Mouse (Mus musculus): Measurements from ENCODE around the gene Slc2a3.
"Not testable (repeated sequence)": the region's sequence is repeated elsewhere in the genome, so short reads cannot be mapped to it uniquely, and the experiment has no call there.

Gene Slc2a3

DNA sequence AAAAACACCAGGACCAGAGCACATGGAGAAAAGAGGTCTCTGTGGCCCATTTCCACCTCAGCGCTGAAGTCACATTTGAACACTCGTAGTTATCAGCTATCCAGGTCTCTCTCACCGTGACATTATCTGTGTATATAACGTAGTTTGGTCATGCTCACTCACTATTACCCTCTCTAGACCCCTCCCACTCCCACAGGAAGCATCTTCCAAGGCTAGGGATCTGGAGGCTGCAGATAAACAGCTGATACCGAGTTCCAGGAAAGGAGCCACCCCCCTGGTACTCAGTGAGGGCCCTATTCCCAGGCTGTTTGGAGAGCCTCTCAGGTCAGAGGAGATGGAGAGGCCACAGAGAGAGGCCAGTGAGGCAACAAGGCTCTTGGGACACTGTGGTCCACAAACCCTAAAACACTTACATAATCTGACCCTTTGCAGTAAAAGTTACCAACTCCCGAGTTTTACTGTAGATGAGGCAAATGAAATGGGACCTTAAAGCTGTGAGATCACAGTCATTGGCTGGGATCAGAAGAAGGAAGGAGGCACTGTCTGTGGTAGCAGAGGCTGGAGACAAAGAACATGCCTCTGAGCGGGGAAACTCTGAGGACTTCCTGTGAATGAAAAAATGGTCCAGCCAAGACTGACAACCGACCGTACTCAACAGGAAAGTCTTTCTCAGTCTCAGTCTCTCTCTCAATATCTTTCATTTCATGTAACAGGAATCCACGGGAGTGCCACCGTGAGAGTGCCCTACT is 38.3 kb downstream of the Slc2a3 start:
- DNase-seq = peak; percentile 85

DNA sequence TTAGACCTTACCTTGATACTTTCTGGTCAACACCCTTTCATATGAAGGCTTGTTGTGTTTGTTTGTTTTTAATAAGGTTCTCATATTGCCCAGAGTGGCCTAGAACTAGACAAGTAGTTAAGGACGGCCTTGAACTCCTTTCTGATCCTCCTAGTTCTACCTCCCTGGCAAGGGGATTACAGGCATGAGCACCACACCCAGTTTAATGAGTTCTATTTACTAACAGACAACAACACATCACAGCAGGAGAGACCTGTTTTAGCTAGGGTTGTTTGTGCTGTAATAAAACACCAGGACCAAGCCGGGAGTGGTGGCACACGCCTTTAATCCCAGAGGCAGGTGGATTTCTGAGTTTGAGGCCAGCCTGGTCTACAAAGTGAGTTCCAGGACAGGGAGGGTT is 39.0 kb downstream of the Slc2a3 start:
- no peak for DNase-seq

- no peak for DNase-seq
Observed at GRCm38 (mm10) chr6:122761901-122762300, 39.5 kb downstream of the Slc2a3 start.

DNA sequence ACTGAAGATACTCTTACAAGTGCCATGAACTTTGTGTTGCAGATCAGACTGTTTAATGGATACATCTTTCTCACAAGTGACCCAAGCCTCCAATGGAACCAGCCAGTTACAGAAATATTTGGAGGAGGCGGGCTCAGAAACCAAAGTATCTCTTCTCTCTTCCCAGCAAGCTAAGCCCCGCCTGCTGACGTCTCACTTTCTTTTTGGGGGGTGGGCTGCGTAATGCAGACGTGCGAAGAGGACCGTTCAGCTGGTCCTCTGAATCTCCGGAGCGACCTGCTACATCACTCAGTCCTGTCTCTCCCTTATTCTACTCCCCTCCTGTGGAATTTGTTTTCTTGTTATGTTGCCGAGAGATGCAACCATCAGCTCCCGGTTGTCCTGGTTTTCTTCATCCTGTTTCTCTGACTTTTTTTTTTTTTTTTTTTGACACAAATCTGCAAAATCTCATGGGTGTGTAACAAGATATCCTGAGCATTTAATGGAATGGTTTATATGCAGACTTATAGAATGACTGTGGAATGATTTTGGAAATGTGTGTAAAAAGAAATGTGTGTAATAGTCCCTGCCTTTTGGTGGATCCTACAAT is 40.3 kb downstream of the Slc2a3 start:
- peak; percentile 63 for DNase-seq

DNA sequence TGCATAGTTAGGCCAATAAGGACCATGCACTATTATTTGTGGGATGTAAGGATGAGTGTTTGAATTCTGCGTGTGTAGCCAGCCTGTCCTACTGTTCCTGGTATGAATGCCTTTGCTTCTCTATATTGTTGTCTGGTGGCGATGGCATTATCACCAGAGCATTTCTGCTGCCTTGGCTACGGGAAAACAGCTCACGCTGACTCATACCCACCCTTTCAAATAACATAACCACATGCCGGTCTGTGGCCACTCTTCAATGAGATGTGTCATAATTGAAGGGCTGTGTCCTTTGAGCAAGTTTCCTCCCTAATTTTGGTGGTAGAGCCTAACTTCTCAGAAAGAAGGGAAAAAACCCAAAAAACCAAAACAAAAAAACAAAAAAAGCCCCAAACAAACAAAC is 42.7 kb downstream of the Slc2a3 start:
- peak; percentile 59 for DNase-seq

GRCm38 (mm10) chr6:122755913-122756312 is 45.5 kb downstream of the Slc2a3 start:
- DNase-seq = no peak

DNA sequence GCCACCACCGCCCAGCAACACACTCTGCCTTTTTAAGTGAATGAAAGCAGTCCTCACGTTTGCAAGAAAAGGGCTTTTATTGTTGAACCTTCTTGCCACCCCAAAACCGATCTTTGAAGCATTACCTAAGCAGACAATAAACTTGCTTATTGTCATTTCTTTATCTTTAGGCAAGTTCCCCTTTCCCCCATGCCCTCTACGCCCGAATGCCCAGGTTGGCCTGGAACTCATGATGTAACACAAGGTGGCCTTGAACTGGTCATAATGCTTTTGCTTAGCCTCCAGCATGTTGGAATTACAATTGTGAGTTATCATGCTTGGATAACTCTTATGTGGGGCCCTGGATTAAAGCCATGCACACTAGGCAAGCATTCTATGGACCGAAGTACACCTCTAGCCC is 50.9 kb downstream of the Slc2a3 start:
- DNase-seq = no peak

DNA sequence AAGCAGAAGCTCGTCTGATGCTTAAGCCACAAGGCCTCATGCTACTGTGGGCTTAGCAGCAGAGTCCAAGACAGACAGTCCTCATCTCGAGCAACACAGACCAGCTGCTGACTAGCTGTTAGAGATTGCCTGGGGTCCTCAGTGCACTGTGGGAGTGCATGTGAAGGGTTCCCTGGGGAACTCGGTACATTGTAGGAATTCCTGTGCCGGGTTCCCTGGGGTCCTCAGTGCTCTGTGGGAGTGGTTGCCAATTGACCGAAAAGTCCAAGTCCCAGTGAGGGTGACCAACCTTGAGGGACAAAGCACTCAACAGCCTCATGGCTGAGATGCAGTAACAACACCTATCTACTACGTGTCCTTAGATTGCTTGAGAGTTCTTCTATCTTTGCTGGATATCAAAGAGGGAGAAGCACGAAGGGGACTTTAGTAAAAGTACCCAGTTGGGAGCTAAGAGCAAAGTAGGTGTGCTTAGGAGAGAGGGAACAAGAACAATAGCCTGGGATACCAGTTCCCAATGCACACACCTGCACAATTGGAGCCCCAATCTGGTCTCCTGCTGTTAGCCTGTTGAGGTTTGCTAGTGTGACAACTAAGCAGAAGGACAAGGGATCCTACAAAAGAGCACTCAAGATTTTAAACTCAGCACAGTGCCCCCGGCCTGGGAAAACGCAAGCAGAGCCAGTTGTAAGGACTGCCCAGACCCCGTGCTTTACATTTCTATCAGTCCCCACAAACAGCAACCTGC is 56.8 kb downstream of the Slc2a3 start:
- DNase-seq = no peak

GRCm38 (mm10) chr6:122743353-122743752 is 58.1 kb downstream of the Slc2a3 start:
- no peak for DNase-seq

GRCm38 (mm10) chr6:122742228-122742899 is 59.1 kb downstream of the Slc2a3 start:
- peak; percentile 27 for DNase-seq

DNA sequence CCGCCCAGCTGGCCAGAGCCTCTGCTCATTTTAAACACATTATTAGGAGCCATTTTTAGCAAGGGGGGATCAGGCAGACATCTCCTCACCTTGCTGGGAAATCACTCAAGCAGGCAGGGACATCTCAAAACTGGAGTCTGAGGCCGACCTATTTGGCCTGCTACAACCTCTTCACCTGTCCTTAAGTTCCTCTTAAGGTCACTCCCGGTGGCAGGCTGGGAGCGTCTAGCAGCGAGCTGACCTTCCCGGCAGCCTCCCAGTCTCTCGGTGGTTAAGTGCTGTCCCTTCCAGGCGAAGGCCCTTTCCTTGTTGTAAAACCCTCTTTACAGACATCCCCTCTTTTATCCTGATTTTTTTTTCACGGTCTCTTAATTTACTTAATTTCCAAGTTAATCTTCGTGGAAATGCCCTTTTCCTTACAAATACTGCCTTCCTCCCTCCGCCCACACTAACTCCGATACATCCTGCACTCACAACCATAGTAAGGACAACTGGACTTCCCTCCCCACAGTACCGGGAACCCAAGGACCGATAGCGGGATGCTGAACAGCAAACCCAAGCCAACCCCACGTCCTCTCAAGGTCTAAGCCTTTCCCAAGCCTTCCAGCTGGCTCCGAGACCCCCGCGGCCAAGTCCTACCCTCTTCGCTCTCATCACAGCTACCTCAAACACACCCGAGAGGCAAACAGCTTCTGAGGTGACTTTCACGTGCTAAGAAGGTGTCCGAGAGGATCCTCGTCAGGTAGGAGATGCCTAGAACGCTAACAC is 59.8 kb downstream of the Slc2a3 start:
- no peak for DNase-seq

- DNase-seq = peak; percentile 76
Observed at GRCm38 (mm10) chr6:122739952-122740351, 61.5 kb downstream of the Slc2a3 start.

- DNase-seq = peak; percentile 68
Observed at GRCm38 (mm10) chr6:122719942-122720341, 81.5 kb downstream of the Slc2a3 start.

DNA sequence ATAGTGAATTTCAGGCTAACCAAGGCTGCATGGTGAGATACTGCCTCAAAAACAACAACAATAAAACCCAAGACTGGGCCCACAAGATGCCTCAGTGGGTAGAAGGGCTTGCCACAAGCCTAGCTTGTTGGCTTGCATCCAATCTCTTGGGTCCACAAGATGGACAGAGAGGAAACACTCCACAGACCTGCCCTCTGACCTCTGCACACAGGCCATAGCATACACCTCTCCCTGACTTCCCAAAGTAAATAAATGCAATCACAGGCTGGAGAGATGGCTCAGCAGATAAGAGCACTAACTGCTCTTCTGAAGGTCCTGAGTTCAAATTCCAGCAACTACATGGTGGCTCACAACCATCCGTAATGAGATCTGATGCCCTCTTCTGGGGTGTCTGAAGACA is 83.2 kb downstream of the Slc2a3 start:
- not testable (repeated sequence) for DNase-seq

- DNase-seq = no peak
Observed at GRCm38 (mm10) chr6:122715886-122716285, 85.6 kb downstream of the Slc2a3 start.

DNA sequence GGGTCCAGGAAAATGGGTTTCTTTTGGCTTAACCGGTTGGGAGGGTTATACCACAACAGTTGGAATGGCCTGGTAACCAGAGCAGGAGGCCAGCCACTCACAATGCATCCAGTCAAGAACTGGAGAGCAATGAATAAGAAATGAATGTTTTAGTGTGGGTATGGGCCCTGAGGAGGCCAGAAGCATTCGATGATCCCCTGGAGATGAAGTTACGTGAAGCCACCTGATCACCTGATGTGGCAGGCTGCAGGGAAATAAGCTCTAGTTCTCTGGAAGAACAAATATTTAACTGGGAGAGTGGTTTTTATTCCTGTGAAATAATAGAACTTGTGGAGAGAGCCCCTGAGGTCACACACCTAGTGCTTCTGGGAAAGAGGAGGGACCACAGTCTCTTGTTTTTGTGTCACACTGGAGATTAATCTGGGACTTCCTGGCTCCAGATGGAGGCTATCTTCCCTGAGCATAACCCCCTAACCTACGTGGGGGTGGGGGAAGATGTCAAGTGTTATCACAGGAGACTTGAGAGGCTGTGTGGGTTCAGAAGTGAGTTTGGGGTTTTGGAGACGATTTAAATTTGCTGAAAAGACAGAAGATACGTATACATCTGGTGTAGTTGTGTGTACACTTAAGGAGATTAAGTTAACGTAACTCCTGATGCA is 86.6 kb downstream of the Slc2a3 start:
- DNase-seq = no peak

DNA sequence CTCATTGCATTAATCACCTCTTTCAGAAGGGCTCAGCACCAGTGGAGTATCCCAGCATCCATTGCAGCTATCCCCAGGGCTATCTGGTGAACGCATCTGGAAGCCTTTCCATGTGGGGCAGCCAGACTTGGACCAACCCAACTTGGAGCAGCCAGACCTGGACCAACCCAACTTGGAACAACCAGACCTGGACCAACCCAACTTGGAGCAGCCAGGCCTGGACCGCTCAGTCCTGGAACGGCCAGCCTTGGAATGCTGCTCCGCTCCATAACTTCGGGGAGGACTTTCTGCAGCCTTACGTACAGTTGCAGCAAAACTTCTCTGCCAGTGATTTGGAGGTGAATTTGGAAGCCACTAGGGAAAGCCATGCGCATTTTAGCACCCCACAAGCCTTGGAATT is 88.3 kb downstream of the Slc2a3 start:
- not testable (repeated sequence) for DNase-seq

GRCm38 (mm10) chr6:122711455-122711854 is 90.0 kb downstream of the Slc2a3 start:
- DNase-seq = no peak

DNA sequence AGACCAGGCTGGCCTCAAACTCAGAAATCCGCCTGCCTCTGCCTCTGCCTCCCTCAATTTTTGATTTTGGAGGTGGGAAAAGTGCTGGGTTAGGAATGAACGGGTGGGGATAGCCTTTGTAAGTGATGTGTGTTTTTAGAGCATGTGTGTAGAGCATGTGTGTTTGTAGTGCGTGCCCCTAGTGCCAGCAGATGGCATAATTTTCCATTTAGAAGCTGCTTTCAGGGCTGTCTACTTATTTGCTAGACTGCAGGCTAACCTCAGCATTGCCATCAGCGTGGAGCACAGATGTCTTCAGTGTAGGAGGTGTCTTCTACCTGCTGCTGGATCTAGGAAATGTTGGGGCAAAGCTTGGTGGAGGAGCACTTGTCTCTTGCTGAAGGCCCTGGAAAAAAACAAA is 92.6 kb downstream of the Slc2a3 start:
- DNase-seq = no peak

- DNase-seq = no peak
Observed at GRCm38 (mm10) chr6:122707036-122707800, 94.2 kb downstream of the Slc2a3 start, which contains the start of gene Nanog. Gene Nanog (plus strand): TSS chr6:122707489.

DNA sequence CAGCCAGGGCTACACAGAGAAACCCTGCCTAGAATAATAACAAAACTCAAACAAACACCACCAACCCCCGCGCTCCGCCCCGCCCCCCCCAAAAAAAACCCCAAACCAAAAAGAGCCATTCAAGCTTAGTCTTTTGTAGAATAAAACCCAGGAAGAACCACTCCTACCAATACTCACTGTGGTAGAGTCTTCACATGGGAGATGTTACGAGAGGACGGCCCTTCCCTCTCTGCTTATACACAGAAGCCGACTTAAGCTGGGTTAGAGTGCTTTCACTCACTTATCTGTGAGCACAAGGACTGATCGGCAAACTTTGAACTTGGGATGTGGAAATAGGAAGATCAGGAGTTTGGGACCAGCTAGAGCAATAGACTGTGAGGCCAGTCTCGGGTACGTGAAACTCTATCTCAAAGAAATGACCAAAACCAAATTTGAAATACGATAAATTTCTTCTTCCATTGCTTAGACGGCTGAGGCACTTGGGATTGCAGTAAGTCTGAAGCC is 95.1 kb downstream of the Slc2a3 start:
- no peak for DNase-seq

Measured in liver (tissue).